Mouse (Mus musculus) adrenal gland, postnatal 4 days (tissue): Measurements from ENCODE around the gene Gm7271. TPM values are rescaled to one million over a fixed set of nuclear protein-coding genes. Genes with fewer than 3 reads are reported as not detected.

Source experiments
- total RNA-seq, 2 experiments: library from RNA; stranded (reverse); gene quantifications; 2 replicates each; pipeline ENCODE4 v1.2.3; 2021

The Gm7271 gene
- total RNA-seq, 2 experiments from 2014 or later, result not detected

Other genes with a start within 250 kb of the Gm7271 start
- gene Clock, start 179.2 kb upstream of the Gm7271 start, total RNA-seq, result 10 to 100 TPM; 33.9 to 36.6 TPM
- gene Pdcl2, start 152.9 kb upstream of the Gm7271 start, total RNA-seq, result not detected
- gene Nmu, start 120.3 kb upstream of the Gm7271 start, total RNA-seq, result not detected
- 10 to 100 TPM; 76.9 to 77.7 TPM for gene Exoc1, start 45.3 kb downstream of the Gm7271 start, total RNA-seq
- gene Cep135, start 104.7 kb downstream of the Gm7271 start, total RNA-seq, result 1 to 10 TPM; 8.4 to 9.0 TPM
- 10 to 100 TPM; 15.4 to 24.6 TPM for gene C530008M17Rik, start 172.5 kb downstream of the Gm7271 start, total RNA-seq